ENCODE assay signal across 17 mouse cellular contexts in genomic region chr12:110192186-110192585, GRCm38 (mm10).
"Had no signal": no experiment of that assay in that cellular context is flagged by ENCODE, and none has a peak within 500 bp of the region (broad histone marks: within the 10 kb centered on the region; RNA-seq: fewer than 3 reads in every experiment).

No protein-coding gene starts in this region.

- ATAC-seq: lung, postnatal 0 days; midbrain, embryonic 16.5 days had no signal

- H3K9me3 ChIP-seq: lung, embryonic 15.5 days; megakaryocyte, embryonic 14.5 days; midbrain, embryonic 12.5 days; neural tube, embryonic 12.5 days; stomach, embryonic 15.5 days had no signal

- H3K4me1 ChIP-seq: megakaryocyte, embryonic 14.5 days had no signal

- H3K27ac ChIP-seq: lung, embryonic 15.5 days; macrophage; midbrain, embryonic 12.5 days; neural tube, embryonic 12.5 days; stomach, embryonic 15.5 days; stomach, postnatal 0 days had no signal

- H3K4me2 ChIP-seq: lung, embryonic 15.5 days; midbrain, embryonic 12.5 days; neural tube, embryonic 12.5 days; stomach, embryonic 15.5 days had no signal

- DNase-seq: lung, adult 2 months; lung, postnatal 14 days; lung, postnatal 36 days; midbrain, embryonic 14.5 days; right cerebral cortex, postnatal 14 days; thymus, adult 2 months; thymus, postnatal 25 days; thymus, postnatal 4 days had no signal

- H3K36me3 ChIP-seq: lung, embryonic 15.5 days; midbrain, embryonic 12.5 days; neural tube, embryonic 12.5 days; stomach, embryonic 15.5 days had no signal

- H3K9ac ChIP-seq: lung, embryonic 15.5 days; midbrain, embryonic 12.5 days; neural tube, embryonic 12.5 days; stomach, embryonic 15.5 days had no signal

- H3K4me3 ChIP-seq: lung, embryonic 15.5 days; megakaryocyte, embryonic 14.5 days; midbrain, embryonic 12.5 days; neural tube, embryonic 12.5 days; stomach, embryonic 15.5 days had no signal
